ENCODE assay signal across 8 mouse cellular contexts in the genomic region with DNA sequence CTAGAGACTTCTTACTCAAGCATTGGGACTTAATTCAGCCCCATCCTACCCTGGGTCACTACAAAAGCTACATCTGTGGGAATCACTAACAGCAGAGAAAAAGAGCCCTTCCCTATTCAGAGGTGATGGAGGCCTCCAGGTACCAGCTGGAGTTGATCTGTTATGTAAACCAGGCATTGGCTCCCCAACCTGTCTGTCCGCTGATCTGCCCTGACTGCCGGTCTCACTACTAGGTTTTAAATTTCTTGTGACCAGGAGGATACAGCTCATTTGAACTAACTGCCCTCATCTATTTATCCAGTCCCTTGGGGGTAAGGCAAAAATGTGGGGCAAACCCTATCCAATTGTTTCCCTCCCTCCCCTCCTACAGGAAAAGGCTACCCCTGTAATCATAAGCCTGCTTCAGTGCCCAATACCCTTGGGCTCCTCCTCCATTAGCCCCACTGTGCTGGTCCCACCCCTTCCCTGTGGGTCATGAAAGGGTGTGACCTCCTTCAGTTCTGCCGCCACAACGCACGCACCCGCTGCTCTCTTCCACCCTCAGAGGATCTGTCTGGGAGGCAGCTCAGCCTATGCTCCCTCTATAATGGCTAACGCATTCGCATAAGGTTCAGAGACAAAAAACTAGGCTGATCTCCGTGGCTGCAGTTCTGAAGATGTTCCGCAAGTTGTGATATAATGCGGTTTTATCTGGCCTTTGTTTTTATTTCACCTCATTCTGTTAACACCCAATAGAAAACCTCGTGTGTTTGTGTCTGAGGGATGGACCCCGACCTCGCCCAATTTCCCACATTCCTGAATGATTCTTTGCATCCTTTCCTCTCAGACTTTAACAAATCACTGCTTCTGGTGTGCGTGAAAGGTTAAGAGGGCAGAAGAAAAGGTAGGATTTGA. TPM values are rescaled to one million over a fixed set of nuclear protein-coding genes. Genes with fewer than 3 reads are reported as not detected.
DNase-seq lines count a peak whose midpoint lies in the region; ATAC-seq lines count a peak whose summit lies in the region.

No protein-coding gene starts in this region.

- H3K9me3 ChIP-seq in embryonic facial prominence, embryonic 10.5 days, result no peaks in the 10 kb centered on the region
- no peaks in the 10 kb centered on the region for H3K9me3 ChIP-seq in heart, embryonic 15.5 days (replicated peaks)
- no peaks in the 10 kb centered on the region for H3K9me3 ChIP-seq in limb, embryonic 12.5 days
- H3K9me3 ChIP-seq in midbrain, embryonic 11.5 days (ENCODE audit: control insufficient read depth, low read length), result no peaks in the 10 kb centered on the region

- H3K27me3 ChIP-seq in embryonic facial prominence, embryonic 10.5 days (replicated peaks; ENCODE audit: low read depth, poor library complexity, severe bottlenecking), result no peaks in the 10 kb centered on the region
- no peaks in the 10 kb centered on the region for H3K27me3 ChIP-seq in heart, embryonic 15.5 days
- H3K27me3 ChIP-seq in limb, embryonic 12.5 days, result no peaks in the 10 kb centered on the region
- H3K27me3 ChIP-seq in midbrain, embryonic 11.5 days (ENCODE audit: control insufficient read depth, insufficient read depth, low read length), result no peaks in the 10 kb centered on the region

- 1% methylated on average over 15 of the region's 15 CpGs for WGBS in embryonic facial prominence, embryonic 10.5 days
- WGBS in heart, embryonic 15.5 days, result 10% methylated on average over 15 of the region's 15 CpGs
- 4% methylated on average over 15 of the region's 15 CpGs for WGBS in limb, embryonic 12.5 days
- 3% methylated on average over 15 of the region's 15 CpGs for WGBS in midbrain, embryonic 11.5 days

- H3K36me3 ChIP-seq in embryonic facial prominence, embryonic 10.5 days (replicated peaks), result no peaks in the 10 kb centered on the region
- no peaks in the 10 kb centered on the region for H3K36me3 ChIP-seq in heart, embryonic 15.5 days
- no peaks in the 10 kb centered on the region; the same call in 1 of the 2 replicates for H3K36me3 ChIP-seq in limb, embryonic 12.5 days
- H3K36me3 ChIP-seq in midbrain, embryonic 11.5 days (ENCODE audit: control insufficient read depth, insufficient read depth, low read length), result no peaks in the 10 kb centered on the region

- H3K4me2 ChIP-seq in heart, embryonic 15.5 days, result peak overlapping the region; percentile 75
- peak overlapping the region; percentile 81 for H3K4me2 ChIP-seq in limb, embryonic 12.5 days
- peak overlapping the region; percentile 80 for H3K4me2 ChIP-seq in midbrain, embryonic 11.5 days

- H3K27ac ChIP-seq in embryonic facial prominence, embryonic 10.5 days (replicated peaks), result peak overlapping the region; percentile 99
- peak overlapping the region; percentile 58 for H3K27ac ChIP-seq in heart, embryonic 15.5 days
- peak overlapping the region; percentile 56 for H3K27ac ChIP-seq in limb, embryonic 12.5 days
- H3K27ac ChIP-seq in midbrain, embryonic 11.5 days (ENCODE audit: low read depth, low read length), result peak overlapping the region; percentile 61

- H3K9ac ChIP-seq in heart, embryonic 15.5 days, result peak overlapping the region; percentile 78
- H3K9ac ChIP-seq in limb, embryonic 12.5 days (replicated peaks), result peak overlapping the region; percentile 99
- peak overlapping the region; percentile 97 for H3K9ac ChIP-seq in midbrain, embryonic 11.5 days (ENCODE audit: low read length)

- H3K4me3 ChIP-seq in embryonic facial prominence, embryonic 10.5 days, result peak overlapping the region; percentile 94
- H3K4me3 ChIP-seq in heart, embryonic 15.5 days, result peak overlapping the region; percentile 66
- peak overlapping the region; percentile 89 for H3K4me3 ChIP-seq in limb, embryonic 12.5 days (replicated peaks)
- H3K4me3 ChIP-seq in midbrain, embryonic 11.5 days (ENCODE audit: low read depth, low read length), result peak overlapping the region; percentile 87

- peak; percentile 58 for DNase-seq in adrenal gland, postnatal 14 days
- no peak for DNase-seq in adrenal gland, postnatal 10 days
- peak; percentile 51 for DNase-seq in NIH3T3 (ENCODE audit: low read depth)
- peak; percentile 84 for DNase-seq in embryonic facial prominence, embryonic 10.5 days (ENCODE audit: low spot score)
- peak; percentile 94 for DNase-seq in midbrain, embryonic 11.5 days (ENCODE audit: low spot score, missing footprints)
- peak; percentile 85 to 87 for DNase-seq in spleen, postnatal 36 days (ENCODE audit: low spot score in 2 of 2)

- ATAC-seq in heart, embryonic 15.5 days (replicated peaks; ENCODE audit: insufficient number of reproducible peaks, insufficient read depth, low FRiP score, low read depth), result no peak; the same call in 1 of the 2 replicates
- no peak for ATAC-seq in limb, embryonic 12.5 days (ENCODE audit: insufficient number of reproducible peaks, insufficient read depth, low FRiP score, low TSS enrichment, low read depth)
- peak; percentile 69 for ATAC-seq in midbrain, embryonic 11.5 days (ENCODE audit: low FRiP score)

- peaks cover 60% of the 10 kb centered on the region for H3K4me1 ChIP-seq in embryonic facial prominence, embryonic 10.5 days
- H3K4me1 ChIP-seq in heart, embryonic 15.5 days (replicated peaks), result peaks cover 23% of the 10 kb centered on the region
- H3K4me1 ChIP-seq in limb, embryonic 12.5 days (replicated peaks), result peaks cover 49% of the 10 kb centered on the region
- H3K4me1 ChIP-seq in midbrain, embryonic 11.5 days (ENCODE audit: control insufficient read depth, insufficient read depth, low read length), result peaks cover 9% of the 10 kb centered on the region; the same call in 1 of the 2 replicates

RNA-seq across cellular contexts. Expression of gene Tmsb10, which starts 2.1 kb away (rescaled TPM):
- 355 and 495 TPM in 2 replicates for total RNA-seq in adrenal gland, postnatal 14 days (2021)
- 100 to 1,000 TPM; 483 to 577 TPM for total RNA-seq in adrenal gland, postnatal 10 days (2021)
- 3,167 and 3,450 TPM in 2 replicates for polyA plus RNA-seq in embryonic facial prominence, embryonic 10.5 days (2016; fragmentation: Nextera tagmentation; extraction: Ambion mirVana)
- polyA plus RNA-seq in heart, embryonic 15.5 days (2015; fragmentation: Nextera tagmentation; extraction: Ambion mirVana), result 1,030 and 1,510 TPM in 2 replicates
- 3,675 and 3,954 TPM in 2 replicates for polyA plus RNA-seq in limb, embryonic 12.5 days (2016; fragmentation: Nextera tagmentation; extraction: Ambion mirVana)
- polyA plus RNA-seq in midbrain, embryonic 11.5 days (2014; fragmentation: Nextera tagmentation; extraction: Ambion mirVana), result 3,363 and 3,486 TPM in 2 replicates

RNA-seq across cellular contexts. Expression of gene Kcmf1, which starts 56.7 kb away (rescaled TPM):
- total RNA-seq in adrenal gland, postnatal 14 days (2021), result 86.8 and 97.9 TPM in 2 replicates
- total RNA-seq in adrenal gland, postnatal 10 days (2021), result 10 to 100 TPM; 85.5 to 91.6 TPM
- 32.3 and 37.5 TPM in 2 replicates for polyA plus RNA-seq in embryonic facial prominence, embryonic 10.5 days (2016; fragmentation: Nextera tagmentation; extraction: Ambion mirVana)
- polyA plus RNA-seq in heart, embryonic 15.5 days (2015; fragmentation: Nextera tagmentation; extraction: Ambion mirVana), result 40.7 and 41.0 TPM in 2 replicates
- polyA plus RNA-seq in limb, embryonic 12.5 days (2016; fragmentation: Nextera tagmentation; extraction: Ambion mirVana), result 41.6 and 55.1 TPM in 2 replicates
- 37.2 and 45.3 TPM in 2 replicates for polyA plus RNA-seq in midbrain, embryonic 11.5 days (2014; fragmentation: Nextera tagmentation; extraction: Ambion mirVana)
